Mouse (Mus musculus) activated CD4-positive, CD25-positive, alpha-beta regulatory T cell, adult 4 months (primary cell): ENCODE measurements around the gene Bpgm. TPM values are rescaled to one million over a fixed set of nuclear protein-coding genes. Genes with fewer than 3 reads are reported as not detected.

Experiments
- ATAC-seq: one replicate; pipeline ENCODE4 v1.8.0; 2017
- polyA plus RNA-seq, 2 experiments: library from polyadenylated mRNA; unstranded; fragments of 100-300 nt; shearing (Covaris generic); gene quantifications; one replicate each; pipeline ENCODE4 v1.2.1; 2017

Gene Bpgm
- polyA plus RNA-seq, 2 experiments from 2014 or later, result 16.7 to 19.1 TPM

DNA sequence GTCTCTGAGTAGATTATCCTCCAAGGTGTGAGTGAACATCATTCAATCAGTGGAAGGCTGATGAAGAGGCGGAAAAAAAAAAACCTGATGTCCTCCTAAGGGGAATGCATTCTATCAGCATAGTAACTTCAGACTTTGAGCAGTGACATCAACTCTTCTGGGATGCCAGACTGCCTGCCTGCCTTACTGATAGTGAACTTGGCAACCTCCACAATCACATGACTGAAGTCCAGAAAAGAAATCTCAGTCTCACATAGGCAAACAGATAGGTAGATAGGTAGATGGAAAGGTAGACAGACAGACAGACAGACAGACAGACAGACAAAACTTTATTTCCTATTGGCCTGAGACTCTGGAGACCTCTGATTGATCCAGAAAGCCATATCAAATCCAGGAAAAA is 57.0 kb downstream of the Bpgm start:
- no peak for ATAC-seq

DNA sequence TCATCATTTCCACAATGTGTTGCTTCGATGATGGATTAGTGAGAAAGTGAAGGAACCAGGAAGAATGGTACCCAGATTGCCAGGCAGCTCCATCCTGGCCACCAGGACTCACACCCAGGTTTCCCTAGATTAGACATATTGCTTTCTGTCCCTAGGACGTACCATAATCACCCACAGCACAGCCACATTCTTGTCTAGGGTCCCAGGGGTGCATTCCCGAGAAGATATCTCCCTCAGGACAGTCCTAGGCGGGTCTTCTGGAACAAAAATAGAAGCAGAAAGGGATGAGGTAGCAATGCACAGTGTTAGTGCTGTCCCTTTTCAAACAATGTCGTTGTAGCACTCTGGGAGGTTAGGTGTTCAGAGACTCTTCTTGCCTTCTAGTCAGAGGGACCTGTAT is 57.9 kb downstream of the Bpgm start:
- ATAC-seq, result no peak

GRCm38 (mm10) chr6:34542866-34543265 is 66.9 kb downstream of the Bpgm start:
- no peak for ATAC-seq

- ATAC-seq, result no peak
These were observed 67.5 kb downstream of the Bpgm start for GRCm38 (mm10) chr6:34543303-34544206.

GRCm38 (mm10) chr6:34544207-34544602 is 68.2 kb downstream of the Bpgm start:
- ATAC-seq, result no peak

- no peak for ATAC-seq
These were observed 69.3 kb downstream of the Bpgm start for GRCm38 (mm10) chr6:34545286-34545685.

- ATAC-seq, result no peak
These were observed 72.5 kb downstream of the Bpgm start for GRCm38 (mm10) chr6:34548406-34548990.

GRCm38 (mm10) chr6:34549017-34549416 is 73.0 kb downstream of the Bpgm start:
- no peak for ATAC-seq

DNA sequence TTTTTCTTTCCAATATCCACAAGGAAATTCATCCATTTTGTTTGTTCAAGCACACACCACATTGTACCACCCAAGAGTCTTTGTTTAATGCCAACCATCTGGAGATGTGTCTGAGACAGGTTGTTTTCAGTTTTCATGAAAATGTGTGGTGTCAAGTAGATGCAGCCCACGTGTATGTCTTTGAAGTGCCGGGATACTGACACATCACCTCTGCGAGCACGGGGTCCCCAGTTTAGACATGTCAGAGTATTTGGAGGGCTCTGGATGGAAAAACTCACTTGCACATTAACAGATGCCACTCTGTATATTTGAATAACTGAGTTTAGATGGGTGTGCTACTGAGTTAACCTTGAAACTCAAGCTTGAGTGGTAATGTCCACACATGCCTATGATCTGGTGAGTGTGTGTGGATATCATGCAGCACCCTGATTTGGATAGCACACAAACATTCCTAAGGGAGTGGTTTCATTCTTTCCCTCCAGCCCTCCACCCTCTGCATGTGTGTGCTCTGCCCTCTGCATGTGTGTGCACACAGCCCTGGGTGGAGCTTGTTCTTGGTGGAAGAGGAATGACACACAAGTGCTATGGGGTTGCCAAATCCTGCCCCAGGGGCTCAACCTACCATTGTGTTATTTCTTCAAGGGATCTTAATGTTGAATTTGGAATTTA is 76.6 kb downstream of the Bpgm start:
- no peak for ATAC-seq

- no peak for ATAC-seq
These were observed 78.4 kb downstream of the Bpgm start for GRCm38 (mm10) chr6:34554291-34554997.

Other genes with a start within 250 kb of the Bpgm start
- 100 to 1,000 TPM; 356 to 448 TPM for gene Akr1b3, start 158.7 kb upstream of the Bpgm start, polyA plus RNA-seq
- gene Akr1b8, start 122.1 kb upstream of the Bpgm start, polyA plus RNA-seq, result not detected
- 10 to 100 TPM; 45.4 to 45.5 TPM for gene Akr1b10, start 92.0 kb upstream of the Bpgm start, polyA plus RNA-seq
- not detected for gene Akr1b7, start 63.9 kb upstream of the Bpgm start, polyA plus RNA-seq
- not detected for gene Cald1, start 122.3 kb downstream of the Bpgm start, polyA plus RNA-seq